Mouse (Mus musculus): Measurements from ENCODE around the gene Yipf3.

DNA sequence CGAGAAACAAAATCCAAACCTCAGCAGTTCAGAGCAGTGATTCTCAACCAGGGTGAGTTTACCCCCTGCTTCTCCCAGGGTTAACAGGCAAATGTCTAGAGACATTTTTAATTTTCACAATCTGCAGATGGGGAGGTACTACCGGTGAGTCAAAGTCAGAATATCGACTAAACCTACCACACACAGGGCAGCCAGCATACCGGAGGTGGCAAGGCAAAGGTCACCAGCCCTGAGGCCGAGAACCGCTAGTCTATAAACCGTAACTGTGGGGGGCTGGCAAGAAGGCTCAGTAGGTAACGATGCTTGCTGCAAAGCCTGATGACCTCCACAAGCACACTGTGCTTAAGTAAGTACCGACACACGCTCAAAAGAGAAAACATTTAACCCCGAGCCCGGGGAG lies 17.6 kb downstream of the Yipf3 start:
- no peak for TF ChIP-seq EP300 (IDR thresholded peaks at IDR 0.05; ENCODE audit: low read depth)
- TF ChIP-seq CTCF (IDR thresholded peaks at IDR 0.05; ENCODE audit: low read depth), result no peak
